Mouse (Mus musculus) limb, embryonic 15.5 days (tissue): Measurements from ENCODE around the gene Wdr43. TPM values are rescaled to one million over a fixed set of nuclear protein-coding genes. Genes with fewer than 3 reads are reported as not detected.

Experiments
- ATAC-seq: fragments of 200-750 bp; cut with Nextera tagmentation; 2 replicates; pipeline ENCODE4 v1.8.0; 2017; ENCODE audit warnings: low read depth, moderate TSS enrichment; ENCODE audit not compliant: insufficient number of reproducible peaks, low FRiP score, low TSS enrichment
- H3K27ac ChIP-seq: fragments of 300-500 bp; sonication (generic); 2 replicates; pipeline ENCODE4 v1.5.1; 2015; ENCODE audit warnings: moderate library complexity, mild to moderate bottlenecking, inconsistent platforms
- H3K27me3 ChIP-seq: fragments of 300-500 bp; sonication (generic); 2 replicates; pipeline ENCODE4 v1.6.1; 2015; ENCODE audit warnings: inconsistent platforms
- H3K36me3 ChIP-seq: fragments of 300-500 bp; sonication (generic); 2 replicates; pipeline ENCODE4 v1.6.1; 2015; ENCODE audit warnings: inconsistent platforms
- H3K4me1 ChIP-seq: fragments of 300-500 bp; sonication (generic); 2 replicates; pipeline ENCODE4 v1.6.1; 2015; ENCODE audit warnings: inconsistent platforms
- H3K4me2 ChIP-seq: fragments of 300-500 bp; sonication (generic); 2 replicates; pipeline ENCODE4 v1.6.1; 2015; ENCODE audit warnings: mild to moderate bottlenecking, inconsistent platforms
- H3K4me3 ChIP-seq: fragments of 300-500 bp; sonication (generic); 2 replicates; pipeline ENCODE4 v1.5.1; 2015; ENCODE audit warnings: mild to moderate bottlenecking, inconsistent platforms
- H3K9ac ChIP-seq: fragments of 300-500 bp; sonication (generic); 2 replicates; pipeline ENCODE4 v1.6.1; 2015; ENCODE audit warnings: inconsistent platforms
- H3K9me3 ChIP-seq: fragments of 300-500 bp; sonication (generic); 2 replicates; pipeline ENCODE4 v1.6.1; 2016; ENCODE audit warnings: inconsistent platforms
- WGBS: fragments of 180-500 bp; shearing (Covaris S2); methylation state at CpG from one replicate; pipeline ENCODE4 v1.1.7; 2015; 5-methylcytosine and 5-hydroxymethylcytosine counted together
- polyA plus RNA-seq: library from polyadenylated mRNA; unstranded; fragments of >200 nt; fragmentation: Nextera tagmentation; extraction: Ambion mirVana; gene quantifications from 2 replicates; pipeline ENCODE4 v1.2.1, GENCODE M21; 2015

Wdr43 gene
- polyA plus RNA-seq, 1 experiment from 2014 or later, result 70.1 TPM

GRCm38 (mm10) chr17:71689903-71690302 is 74.2 kb downstream of the Wdr43 start:
- WGBS, result 61% methylated on average over 5 of the region's 5 CpGs
- Histone ChIP-seq H3K4me1 (no peaks in the 10 kb centered on the region; the same call in 1 of the 2 replicates), H3K27me3 (no peaks in the 10 kb centered on the region), H3K36me3 (no peaks in the 10 kb centered on the region), H3K9me3 (no peaks in the 10 kb centered on the region; the same call in 1 of the 2 replicates), H3K27ac (no peak overlapping the region), H3K4me3 (no peak overlapping the region), H3K4me2 (no peak overlapping the region), H3K9ac (no peak overlapping the region)
- ATAC-seq, result no peak

GRCm38 (mm10) chr17:71691361-71691875 is 75.7 kb downstream of the Wdr43 start:
- H3K4me3 ChIP-seq, result no peak overlapping the region
- no peak for ATAC-seq
- WGBS, result 58% methylated on average over 11 of the region's 11 CpGs

GRCm38 (mm10) chr17:71693313-71693712 is 77.6 kb downstream of the Wdr43 start:
- Histone ChIP-seq H3K4me1 (no peaks in the 10 kb centered on the region; the same call in 1 of the 2 replicates), H3K9me3 (no peaks in the 10 kb centered on the region; the same call in 1 of the 2 replicates), H3K9ac (no peak overlapping the region), H3K4me3 (no peak overlapping the region), H3K36me3 (no peaks in the 10 kb centered on the region), H3K4me2 (no peak overlapping the region), H3K27me3 (no peaks in the 10 kb centered on the region; the same call in 1 of the 2 replicates), H3K27ac (no peak overlapping the region)
- 59% methylated on average over 5 of the region's 5 CpGs for WGBS
- no peak for ATAC-seq

More at GRCm38 (mm10) chr17:71691361-71691875, 75.7 kb downstream of the Wdr43 start:
- Histone ChIP-seq H3K4me2 (no peak overlapping the region), H3K9me3 (no peaks in the 10 kb centered on the region; the same call in 1 of the 2 replicates), H3K9ac (no peak overlapping the region), H3K36me3 (no peaks in the 10 kb centered on the region), H3K27me3 (no peaks in the 10 kb centered on the region), H3K4me1 (no peaks in the 10 kb centered on the region; the same call in 1 of the 2 replicates), H3K27ac (no peak overlapping the region)

- no peaks in the 10 kb centered on the region; the same call in 1 of the 2 replicates for H3K27me3 ChIP-seq
- H3K4me1 ChIP-seq, result no peaks in the 10 kb centered on the region; the same call in 1 of the 2 replicates
- H3K27ac ChIP-seq, result no peak overlapping the region
- H3K9ac ChIP-seq, result no peak overlapping the region
- no peaks in the 10 kb centered on the region; the same call in 1 of the 2 replicates for H3K9me3 ChIP-seq
- H3K4me2 ChIP-seq, result no peak overlapping the region
- H3K36me3 ChIP-seq, result no peaks in the 10 kb centered on the region
- H3K4me3 ChIP-seq, result no peak overlapping the region
- no peak for ATAC-seq
- 62% methylated on average over 8 of the region's 8 CpGs for WGBS
Measured at GRCm38 (mm10) chr17:71693780-71694179, 78.1 kb downstream of the Wdr43 start.

GRCm38 (mm10) chr17:71695151-71695550 is 79.5 kb downstream of the Wdr43 start:
- 81% methylated on average over 8 of the region's 8 CpGs for WGBS

GRCm38 (mm10) chr17:71695716-71696315 is 80.1 kb downstream of the Wdr43 start:
- Histone ChIP-seq H3K4me2 (no peak overlapping the region), H3K4me1 (no peaks in the 10 kb centered on the region; the same call in 1 of the 2 replicates), H3K9ac (no peak overlapping the region), H3K27me3 (peaks cover 2% of the 10 kb centered on the region; the same call in 1 of the 2 replicates), H3K4me3 (no peak overlapping the region), H3K27ac (no peak overlapping the region), H3K36me3 (no peaks in the 10 kb centered on the region), H3K9me3 (no peaks in the 10 kb centered on the region)
- WGBS, result 62% methylated on average over 15 of the region's 15 CpGs
- no peak for ATAC-seq

More at GRCm38 (mm10) chr17:71695151-71695550, 79.5 kb downstream of the Wdr43 start:
- no peaks in the 10 kb centered on the region; the same call in 1 of the 2 replicates for H3K27me3 ChIP-seq
- H3K4me2 ChIP-seq, result no peak overlapping the region
- H3K9ac ChIP-seq, result no peak overlapping the region
- H3K36me3 ChIP-seq, result no peaks in the 10 kb centered on the region
- no peak overlapping the region for H3K27ac ChIP-seq
- H3K4me3 ChIP-seq, result no peak overlapping the region
- ATAC-seq, result no peak
- H3K9me3 ChIP-seq, result no peaks in the 10 kb centered on the region
- no peaks in the 10 kb centered on the region; the same call in 1 of the 2 replicates for H3K4me1 ChIP-seq

GRCm38 (mm10) chr17:71696396-71696795 is 80.7 kb downstream of the Wdr43 start:
- Histone ChIP-seq H3K27ac (no peak overlapping the region), H3K9ac (no peak overlapping the region), H3K9me3 (no peaks in the 10 kb centered on the region), H3K36me3 (no peaks in the 10 kb centered on the region), H3K27me3 (peaks cover 2% of the 10 kb centered on the region; the same call in 1 of the 2 replicates), H3K4me3 (no peak overlapping the region), H3K4me1 (no peaks in the 10 kb centered on the region; the same call in 1 of the 2 replicates), H3K4me2 (no peak overlapping the region)
- WGBS, result 78% methylated on average over 5 of the region's 5 CpGs
- 0 out of 2 replicates have a peak, but pooled peaks have one; percentile 20 for ATAC-seq

GRCm38 (mm10) chr17:71697896-71698618 is 82.4 kb downstream of the Wdr43 start:
- no peak overlapping the region for H3K4me3 ChIP-seq
- no peaks in the 10 kb centered on the region for H3K9me3 ChIP-seq
- 76% methylated on average over 11 of the region's 11 CpGs for WGBS
- no peaks in the 10 kb centered on the region for H3K4me1 ChIP-seq
- no peak overlapping the region for H3K4me2 ChIP-seq
- H3K9ac ChIP-seq, result no peak overlapping the region
- H3K36me3 ChIP-seq, result no peaks in the 10 kb centered on the region
- no peak for ATAC-seq
- peaks cover 2% of the 10 kb centered on the region; the same call in 1 of the 2 replicates for H3K27me3 ChIP-seq
- H3K27ac ChIP-seq, result no peak overlapping the region

GRCm38 (mm10) chr17:71698619-71698956 is 82.9 kb downstream of the Wdr43 start:
- Histone ChIP-seq H3K36me3 (no peaks in the 10 kb centered on the region), H3K27ac (no peak overlapping the region), H3K27me3 (peaks cover 2% of the 10 kb centered on the region; the same call in 1 of the 2 replicates), H3K4me2 (no peak overlapping the region), H3K9me3 (no peaks in the 10 kb centered on the region), H3K4me1 (no peaks in the 10 kb centered on the region), H3K9ac (no peak overlapping the region), H3K4me3 (no peak overlapping the region)
- ATAC-seq, result no peak
- 83% methylated on average over 11 of the region's 11 CpGs for WGBS

GRCm38 (mm10) chr17:71705113-71705512 is 89.4 kb downstream of the Wdr43 start:
- Histone ChIP-seq H3K4me2 (no peak overlapping the region), H3K27me3 (0 out of 2 replicates have a peak, but pooled peaks cover 2% of the 10 kb centered on the region), H3K9ac (no peak overlapping the region), H3K4me3 (no peak overlapping the region), H3K9me3 (no peaks in the 10 kb centered on the region), H3K27ac (no peak overlapping the region), H3K36me3 (no peaks in the 10 kb centered on the region), H3K4me1 (no peaks in the 10 kb centered on the region)
- 85% methylated on average over 1 of the region's 1 CpGs for whole genome bisulfite sequencing
- no peak for ATAC-seq

GRCm38 (mm10) chr17:71705550-71706480 is 90.1 kb downstream of the Wdr43 start:
- ATAC-seq, result no peak
- H3K9me3 ChIP-seq, result no peaks in the 10 kb centered on the region
- 76% methylated on average over 14 of the region's 14 CpGs for WGBS
- no peaks in the 10 kb centered on the region for H3K36me3 ChIP-seq
- H3K9ac ChIP-seq, result no peak overlapping the region
- H3K27ac ChIP-seq, result no peak overlapping the region
- no peak overlapping the region for H3K4me3 ChIP-seq
- no peaks in the 10 kb centered on the region for H3K4me1 ChIP-seq
- H3K27me3 ChIP-seq, result 0 out of 2 replicates have a peak, but pooled peaks cover under 1% of the 10 kb centered on the region
- no peak overlapping the region for H3K4me2 ChIP-seq
